Mouse (Mus musculus) frontal cortex, adult 2 months (tissue): ENCODE data around the gene Gm21190. TPM values are rescaled to one million over a fixed set of nuclear protein-coding genes. Genes with fewer than 3 reads are reported as not detected.
"Not testable (repeated sequence)": the region's sequence is repeated elsewhere in the genome, so short reads cannot be mapped to it uniquely, and the experiment has no call there.

Experiments used
- DNase-seq, 2 experiments: peaks; one replicate each; pipeline ENCODE4 v3.0.0; 2022; ENCODE audit warnings: low spot score in 1 of 2; ENCODE audit errors: extremely low spot score in 1 of 2
- polyA plus RNA-seq: library from polyadenylated mRNA; depleted of rRNA; stranded (reverse); fragments of >200 nt; gene quantifications from 2 replicates; pipeline ENCODE4 v1.2.3, GENCODE M21; 2012; rRNA removed

Gene Gm21190
- polyA plus RNA-seq, 1 experiment, result not detected

- DNase-seq, result not testable (repeated sequence)
Measured at GRCm38 (mm10) chr5:15498350-15498749, 30.7 kb downstream of the Gm21190 start.

- not testable (repeated sequence) for DNase-seq
Measured at GRCm38 (mm10) chr5:15490934-15491333, 38.1 kb downstream of the Gm21190 start.

- no peak for DNase-seq
Measured at GRCm38 (mm10) chr5:15488743-15489142, 40.3 kb downstream of the Gm21190 start.

- DNase-seq, result peak in 1 of 2 experiments; percentile 57
Measured at GRCm38 (mm10) chr5:15484616-15485015, 44.4 kb downstream of the Gm21190 start.

- not testable (repeated sequence) for DNase-seq
Measured at GRCm38 (mm10) chr5:15483576-15483975, 45.4 kb downstream of the Gm21190 start.

- DNase-seq, result not testable (repeated sequence)
Measured at GRCm38 (mm10) chr5:15482815-15483214, 46.2 kb downstream of the Gm21190 start.

- DNase-seq, result not testable (repeated sequence)
Measured at GRCm38 (mm10) chr5:15476423-15476822, 52.6 kb downstream of the Gm21190 start, which contains the start of gene Gm21149. TSS of gene Gm21149 (minus strand) at chr5:15476523.

Other genes with a start within 250 kb of the Gm21190 start
- gene Gm21149, start 52.7 kb downstream of the Gm21190 start, polyA plus RNA-seq, result not detected in 2 replicates
- gene Gm21083, start 48.1 kb upstream of the Gm21190 start, polyA plus RNA-seq, result not detected in 2 replicates
- gene Speer4d, start 89.8 kb upstream of the Gm21190 start, polyA plus RNA-seq, result not detected in 2 replicates
- gene 4930572O03Rik, start 127.8 kb upstream of the Gm21190 start, polyA plus RNA-seq, result not detected in 2 replicates
- gene Speer4c, start 185.0 kb upstream of the Gm21190 start, polyA plus RNA-seq, result not detected in 2 replicates